Mouse (Mus musculus): ENCODE data around the gene Raph1. TPM values are rescaled to one million over a fixed set of nuclear protein-coding genes. Genes with fewer than 3 reads are reported as not detected.

The Raph1 gene
- 30.8 and 33.4 TPM in 2 replicates for polyA plus RNA-seq (2015; fragmentation: Nextera tagmentation; extraction: Ambion mirVana)

- under 1% methylated on average over 77 of the region's 92 CpGs for WGBS
- no peaks in the 10 kb centered on the region for H3K27me3 ChIP-seq (replicated peaks)
- peak within 1 kb of the TSS; percentile 96 for H3K9ac ChIP-seq
- H3K4me3 ChIP-seq (replicated peaks) = peak within 1 kb of the TSS; percentile 99
- H3K27ac ChIP-seq = peak within 1 kb of the TSS; percentile 95
- peaks cover 4% of the 10 kb centered on the region; the same call in 1 of the 2 replicates for H3K4me1 ChIP-seq
- H3K9me3 ChIP-seq = no peaks in the 10 kb centered on the region
- ATAC-seq (ENCODE audit: insufficient read depth, low FRiP score, low read depth) = peak; percentile 97
- peak within 1 kb of the TSS; percentile 73 for H3K4me2 ChIP-seq
- no peaks in the 10 kb centered on the region for H3K36me3 ChIP-seq
Measured at GRCm38 (mm10) chr1:60566631-60567311, at the start of gene Raph1. Gene Raph1 (minus strand): TSS chr1:60567104.

- H3K27ac ChIP-seq = no peak overlapping the region
- no peak overlapping the region for H3K4me2 ChIP-seq
- no peak overlapping the region for H3K4me3 ChIP-seq (replicated peaks)
- peaks cover 3% of the 10 kb centered on the region; the same call in 1 of the 2 replicates for H3K4me1 ChIP-seq
- H3K9ac ChIP-seq = no peak overlapping the region
- H3K9me3 ChIP-seq = no peaks in the 10 kb centered on the region
- no peaks in the 10 kb centered on the region for H3K27me3 ChIP-seq (replicated peaks)
- no peak for ATAC-seq (ENCODE audit: insufficient read depth, low FRiP score, low read depth)
- H3K36me3 ChIP-seq = no peaks in the 10 kb centered on the region
- WGBS = 65% methylated on average over 1 of the region's 1 CpGs
Measured at GRCm38 (mm10) chr1:60615703-60616102, 48.8 kb upstream of the Raph1 start.

GRCm38 (mm10) chr1:60614902-60615301, 48.0 kb upstream of the Raph1 start:
- H3K4me2 ChIP-seq = no peak overlapping the region
- no peaks in the 10 kb centered on the region for H3K9me3 ChIP-seq
- 66% methylated on average over 1 of the region's 1 CpGs for WGBS
- H3K9ac ChIP-seq = no peak overlapping the region
- H3K27me3 ChIP-seq (replicated peaks) = no peaks in the 10 kb centered on the region
- peaks cover 3% of the 10 kb centered on the region; the same call in 1 of the 2 replicates for H3K4me1 ChIP-seq
- no peak overlapping the region for H3K4me3 ChIP-seq (replicated peaks)
- no peak overlapping the region for H3K27ac ChIP-seq
- H3K36me3 ChIP-seq = no peaks in the 10 kb centered on the region
- no peak for ATAC-seq (ENCODE audit: insufficient read depth, low FRiP score, low read depth)

- no peak overlapping the region for H3K9ac ChIP-seq
Measured at GRCm38 (mm10) chr1:60611968-60612367, 45.1 kb upstream of the Raph1 start.

GRCm38 (mm10) chr1:60610631-60611030, 43.7 kb upstream of the Raph1 start:
- no peaks in the 10 kb centered on the region for H3K27me3 ChIP-seq (replicated peaks)
- H3K36me3 ChIP-seq = no peaks in the 10 kb centered on the region
- WGBS = 67% methylated on average over 4 of the region's 4 CpGs
- peaks cover 3% of the 10 kb centered on the region; the same call in 1 of the 2 replicates for H3K4me1 ChIP-seq
- no peak overlapping the region for H3K4me3 ChIP-seq (replicated peaks)
- no peak for ATAC-seq (ENCODE audit: insufficient read depth, low FRiP score, low read depth)
- no peak overlapping the region for H3K9ac ChIP-seq
- H3K27ac ChIP-seq = no peak overlapping the region
- no peak overlapping the region for H3K4me2 ChIP-seq
- H3K9me3 ChIP-seq = no peaks in the 10 kb centered on the region

More at GRCm38 (mm10) chr1:60611968-60612367, 45.1 kb upstream of the Raph1 start:
- no peaks in the 10 kb centered on the region for H3K9me3 ChIP-seq
- H3K36me3 ChIP-seq = no peaks in the 10 kb centered on the region
- no peak overlapping the region for H3K27ac ChIP-seq
- H3K27me3 ChIP-seq (replicated peaks) = no peaks in the 10 kb centered on the region
- ATAC-seq (ENCODE audit: insufficient read depth, low FRiP score, low read depth) = no peak
- no peak overlapping the region for H3K4me3 ChIP-seq (replicated peaks)
- H3K4me1 ChIP-seq = peaks cover 3% of the 10 kb centered on the region; the same call in 1 of the 2 replicates
- H3K4me2 ChIP-seq = no peak overlapping the region
- 65% methylated on average over 3 of the region's 3 CpGs for WGBS

- WGBS = 68% methylated on average over 8 of the region's 8 CpGs
- no peaks in the 10 kb centered on the region for H3K9me3 ChIP-seq
- no peak overlapping the region for H3K4me3 ChIP-seq (replicated peaks)
- H3K36me3 ChIP-seq = no peaks in the 10 kb centered on the region
- ATAC-seq (ENCODE audit: insufficient read depth, low FRiP score, low read depth) = peak; percentile 96
- H3K9ac ChIP-seq = no peak overlapping the region
- peaks cover 3% of the 10 kb centered on the region; the same call in 1 of the 2 replicates for H3K4me1 ChIP-seq
- no peaks in the 10 kb centered on the region for H3K27me3 ChIP-seq (replicated peaks)
- no peak overlapping the region for H3K4me2 ChIP-seq
- peak overlapping the region; percentile 81 for H3K27ac ChIP-seq
Measured at GRCm38 (mm10) chr1:60609011-60609775, 42.3 kb upstream of the Raph1 start.

GRCm38 (mm10) chr1:60604481-60605021, 37.6 kb upstream of the Raph1 start:
- no peak for ATAC-seq (ENCODE audit: insufficient read depth, low FRiP score, low read depth)
- WGBS = 76% methylated on average over 3 of the region's 3 CpGs
- Histone ChIP-seq H3K9ac (no peak overlapping the region), H3K36me3 (no peaks in the 10 kb centered on the region), H3K4me1 (no peaks in the 10 kb centered on the region), H3K27me3 (replicated peaks) (no peaks in the 10 kb centered on the region), H3K27ac (no peak overlapping the region), H3K4me2 (no peak overlapping the region), H3K9me3 (no peaks in the 10 kb centered on the region), H3K4me3 (replicated peaks) (no peak overlapping the region)

GRCm38 (mm10) chr1:60600682-60601081, 33.8 kb upstream of the Raph1 start:
- H3K27me3 ChIP-seq (replicated peaks) = no peaks in the 10 kb centered on the region
- WGBS = 85% methylated on average over 6 of the region's 6 CpGs
- no peak for ATAC-seq (ENCODE audit: insufficient read depth, low FRiP score, low read depth)
- no peak overlapping the region for H3K9ac ChIP-seq
- no peak overlapping the region for H3K27ac ChIP-seq
- H3K9me3 ChIP-seq = no peaks in the 10 kb centered on the region
- H3K4me1 ChIP-seq = no peaks in the 10 kb centered on the region
- H3K4me3 ChIP-seq (replicated peaks) = no peak overlapping the region
- no peaks in the 10 kb centered on the region for H3K36me3 ChIP-seq
- no peak overlapping the region for H3K4me2 ChIP-seq

- Histone ChIP-seq H3K4me2 (no peak overlapping the region), H3K9me3 (no peaks in the 10 kb centered on the region), H3K36me3 (no peaks in the 10 kb centered on the region), H3K27ac (no peak overlapping the region), H3K27me3 (replicated peaks) (no peaks in the 10 kb centered on the region), H3K9ac (no peak overlapping the region), H3K4me3 (replicated peaks) (no peak overlapping the region), H3K4me1 (no peaks in the 10 kb centered on the region)
- WGBS = 87% methylated on average over 3 of the region's 3 CpGs
- ATAC-seq (ENCODE audit: insufficient read depth, low FRiP score, low read depth) = no peak
Measured at GRCm38 (mm10) chr1:60599926-60600325, 33.0 kb upstream of the Raph1 start.

GRCm38 (mm10) chr1:60599013-60599701, 32.3 kb upstream of the Raph1 start:
- 75% methylated on average over 6 of the region's 6 CpGs for WGBS
- no peaks in the 10 kb centered on the region for H3K27me3 ChIP-seq (replicated peaks)
- no peak overlapping the region for H3K9ac ChIP-seq
- no peak overlapping the region for H3K27ac ChIP-seq
- no peak for ATAC-seq (ENCODE audit: insufficient read depth, low FRiP score, low read depth)
- no peak overlapping the region for H3K4me3 ChIP-seq (replicated peaks)
- no peak overlapping the region for H3K4me2 ChIP-seq
- H3K4me1 ChIP-seq = no peaks in the 10 kb centered on the region
- no peaks in the 10 kb centered on the region for H3K36me3 ChIP-seq
- H3K9me3 ChIP-seq = no peaks in the 10 kb centered on the region

GRCm38 (mm10) chr1:60596386-60597320, 29.7 kb upstream of the Raph1 start:
- no peak overlapping the region for H3K9ac ChIP-seq
- no peaks in the 10 kb centered on the region for H3K9me3 ChIP-seq
- no peaks in the 10 kb centered on the region for H3K36me3 ChIP-seq
- H3K27ac ChIP-seq = peak overlapping the region; percentile 57; the same call in 1 of the 2 replicates
- no peak overlapping the region for H3K4me3 ChIP-seq (replicated peaks)
- 53% methylated on average over 11 of the region's 11 CpGs for WGBS
- no peak for ATAC-seq (ENCODE audit: insufficient read depth, low FRiP score, low read depth)
- H3K4me1 ChIP-seq = no peaks in the 10 kb centered on the region
- H3K4me2 ChIP-seq = 0 out of 2 replicates have a peak overlapping the region, but pooled peaks have one; percentile 9
- no peaks in the 10 kb centered on the region for H3K27me3 ChIP-seq (replicated peaks)

Data from stomach, embryonic 15.5 days (tissue).